Mouse (Mus musculus) liver, embryonic 14.5 days (tissue): ENCODE measurements around the gene Snai1.

Experiments
- CTCF ChIP-seq: IDR thresholded peaks from 2 replicates; pipeline ENCODE4 v1.5.1; 2016; ENCODE audit warnings: antibody characterized with exemption, low read depth, control low read depth
- EP300 ChIP-seq: IDR thresholded peaks from 2 replicates; pipeline ENCODE4 v1.6.1; 2016; ENCODE audit warnings: antibody characterized with exemption, low read depth

DNA sequence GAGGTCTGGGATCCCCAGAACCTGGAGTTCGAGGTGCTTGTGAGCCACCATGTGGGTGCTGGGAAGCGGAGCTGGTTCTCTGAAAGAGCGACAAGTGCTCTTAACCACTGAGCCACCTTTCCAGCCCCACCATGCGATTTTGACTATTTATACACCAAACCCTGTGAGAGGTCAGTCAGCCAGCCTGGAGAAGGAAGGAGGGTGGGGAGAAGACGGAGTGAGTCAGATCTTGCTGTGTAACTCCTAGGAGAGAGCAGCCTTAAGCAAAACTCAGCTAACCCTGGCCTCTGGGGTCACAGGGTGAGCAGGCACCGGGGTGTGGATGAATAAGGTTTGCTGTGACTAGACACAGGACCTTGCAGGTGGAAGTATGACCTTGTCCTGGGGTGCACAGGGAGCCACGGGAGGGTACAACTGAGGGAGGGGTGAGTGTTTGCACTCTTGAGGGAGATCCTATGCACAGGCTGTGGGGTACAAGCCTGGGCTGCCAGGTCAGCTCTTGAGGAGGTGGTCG lies 12.4 kb downstream of the Snai1 start:
- no peak for TF ChIP-seq CTCF
- no peak for TF ChIP-seq EP300
